Mouse (Mus musculus): Measurements from ENCODE around the gene Tcf7l2. TPM values are rescaled to one million over a fixed set of nuclear protein-coding genes. Genes with fewer than 3 reads are reported as not detected.

The Tcf7l2 gene
- polyA plus RNA-seq, 1 experiment from 2014 or later = 53.4 TPM

GRCm38 (mm10) chr19:55791293-55791692 is 49.7 kb downstream of the Tcf7l2 start:
- no peak overlapping the region for H3K4me2 ChIP-seq (ENCODE audit: low read length)
- H3K9me3 ChIP-seq (replicated peaks; ENCODE audit: low read length) = no peaks in the 10 kb centered on the region
- H3K27ac ChIP-seq = no peak overlapping the region
- peaks cover 11% of the 10 kb centered on the region for H3K4me1 ChIP-seq (replicated peaks; ENCODE audit: insufficient read depth, low read length)
- no peak for TF ChIP-seq CTCF (IDR thresholded peaks at IDR 0.05; ENCODE audit: low read depth)
- no peak overlapping the region for H3K9ac ChIP-seq (ENCODE audit: low read depth, low read length)
- WGBS = 85% methylated on average over 6 of the region's 6 CpGs
- ATAC-seq (replicated peaks; ENCODE audit: low FRiP score, low read depth) (no peak), DNase-seq (ENCODE audit: low spot score) (no peak)
- no peaks in the 10 kb centered on the region for H3K36me3 ChIP-seq (ENCODE audit: insufficient read depth, low read length)
- no peaks in the 10 kb centered on the region for H3K27me3 ChIP-seq (ENCODE audit: insufficient read depth, low read length)
- H3K4me3 ChIP-seq (replicated peaks; ENCODE audit: low read depth, low read length) = no peak overlapping the region

DNA sequence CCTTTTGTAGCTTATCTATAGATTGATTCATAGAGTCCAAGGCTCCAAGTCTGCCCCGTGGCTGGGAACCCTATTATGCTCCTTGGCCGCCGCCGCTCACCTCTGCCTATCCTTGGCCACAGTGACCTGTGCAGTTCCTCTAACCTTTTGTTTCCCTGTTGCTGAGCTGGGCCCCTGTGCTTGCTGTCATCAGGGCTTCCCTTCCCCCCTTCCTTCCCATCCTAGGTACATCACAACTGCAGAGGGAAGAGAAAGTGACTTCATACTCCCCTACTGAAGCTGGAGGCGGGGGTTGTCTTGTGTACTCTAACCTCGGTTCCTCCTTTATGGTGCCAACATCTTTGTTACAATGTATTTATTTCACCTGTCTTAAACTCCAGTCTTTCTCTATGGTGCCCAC is 50.3 kb downstream of the Tcf7l2 start:
- WGBS = 87% methylated on average over 6 of the region's 6 CpGs
- Histone ChIP-seq H3K27me3 (ENCODE audit: insufficient read depth, low read length) (no peaks in the 10 kb centered on the region), H3K36me3 (ENCODE audit: insufficient read depth, low read length) (no peaks in the 10 kb centered on the region), H3K4me2 (ENCODE audit: low read length) (no peak overlapping the region), H3K4me3 (replicated peaks; ENCODE audit: low read depth, low read length) (no peak overlapping the region), H3K9ac (ENCODE audit: low read depth, low read length) (no peak overlapping the region), H3K27ac (no peak overlapping the region), H3K4me1 (replicated peaks; ENCODE audit: insufficient read depth, low read length) (peaks cover 11% of the 10 kb centered on the region), H3K9me3 (replicated peaks; ENCODE audit: low read length) (no peaks in the 10 kb centered on the region)
- DNase-seq (ENCODE audit: low spot score) = no peak
- ATAC-seq (replicated peaks; ENCODE audit: low FRiP score, low read depth) = no peak
- no peak for TF ChIP-seq CTCF (IDR thresholded peaks at IDR 0.05; ENCODE audit: low read depth)

DNA sequence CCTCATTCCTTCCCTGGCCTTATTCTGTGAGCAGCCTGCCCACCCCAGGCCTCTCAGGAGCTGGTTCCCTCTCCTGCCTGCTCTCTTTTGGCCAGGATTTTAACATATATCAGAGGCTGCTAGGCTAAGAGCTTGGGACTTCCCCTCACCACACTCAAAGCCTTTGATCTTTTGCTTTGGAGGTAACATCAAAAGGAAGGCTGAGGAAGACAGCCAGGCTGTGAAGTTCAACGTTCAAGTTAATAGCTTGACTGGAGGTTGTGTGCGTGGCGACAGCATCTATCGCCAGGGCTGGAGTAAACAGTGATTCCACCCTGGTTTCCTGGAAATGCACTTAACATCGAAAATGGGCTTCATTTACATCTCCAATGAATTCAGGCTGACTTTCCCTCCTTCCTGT is 51.0 kb downstream of the Tcf7l2 start:
- Histone ChIP-seq H3K27me3 (ENCODE audit: insufficient read depth, low read length) (no peaks in the 10 kb centered on the region), H3K4me3 (replicated peaks; ENCODE audit: low read depth, low read length) (no peak overlapping the region), H3K4me2 (ENCODE audit: low read length) (no peak overlapping the region), H3K36me3 (ENCODE audit: insufficient read depth, low read length) (no peaks in the 10 kb centered on the region), H3K9ac (ENCODE audit: low read depth, low read length) (no peak overlapping the region), H3K4me1 (replicated peaks; ENCODE audit: insufficient read depth, low read length) (peaks cover 11% of the 10 kb centered on the region), H3K27ac (no peak overlapping the region), H3K9me3 (replicated peaks; ENCODE audit: low read length) (no peaks in the 10 kb centered on the region)
- WGBS = 34% methylated on average over 5 of the region's 5 CpGs
- no peak for ATAC-seq (replicated peaks; ENCODE audit: low FRiP score, low read depth)
- DNase-seq (ENCODE audit: low spot score) = no peak
- TF ChIP-seq CTCF (IDR thresholded peaks at IDR 0.05; ENCODE audit: low read depth) = no peak

GRCm38 (mm10) chr19:55793029-55793428 is 51.4 kb downstream of the Tcf7l2 start:
- ATAC-seq (replicated peaks; ENCODE audit: low FRiP score, low read depth) = no peak
- Histone ChIP-seq H3K9ac (ENCODE audit: low read depth, low read length) (no peak overlapping the region), H3K27ac (no peak overlapping the region), H3K4me1 (replicated peaks; ENCODE audit: insufficient read depth, low read length) (peaks cover 13% of the 10 kb centered on the region), H3K4me3 (replicated peaks; ENCODE audit: low read depth, low read length) (no peak overlapping the region), H3K27me3 (ENCODE audit: insufficient read depth, low read length) (no peaks in the 10 kb centered on the region), H3K36me3 (ENCODE audit: insufficient read depth, low read length) (no peaks in the 10 kb centered on the region), H3K4me2 (ENCODE audit: low read length) (no peak overlapping the region), H3K9me3 (replicated peaks; ENCODE audit: low read length) (no peaks in the 10 kb centered on the region)
- TF ChIP-seq CTCF (IDR thresholded peaks at IDR 0.05; ENCODE audit: low read depth) = no peak
- 57% methylated on average over 4 of the region's 4 CpGs for WGBS
- no peak for DNase-seq (ENCODE audit: low spot score)

GRCm38 (mm10) chr19:55794194-55794945 is 52.8 kb downstream of the Tcf7l2 start:
- Histone ChIP-seq H3K36me3 (ENCODE audit: insufficient read depth, low read length) (no peaks in the 10 kb centered on the region), H3K4me1 (replicated peaks; ENCODE audit: insufficient read depth, low read length) (peaks cover 18% of the 10 kb centered on the region), H3K27me3 (ENCODE audit: insufficient read depth, low read length) (no peaks in the 10 kb centered on the region), H3K4me3 (replicated peaks; ENCODE audit: low read depth, low read length) (no peak overlapping the region), H3K27ac (no peak overlapping the region), H3K4me2 (ENCODE audit: low read length) (no peak overlapping the region), H3K9ac (ENCODE audit: low read depth, low read length) (no peak overlapping the region), H3K9me3 (replicated peaks; ENCODE audit: low read length) (no peaks in the 10 kb centered on the region)
- no peak for ATAC-seq (replicated peaks; ENCODE audit: low FRiP score, low read depth)
- TF ChIP-seq CTCF (IDR thresholded peaks at IDR 0.05; ENCODE audit: low read depth) = no peak
- DNase-seq (ENCODE audit: low spot score) = no peak
- WGBS = 52% methylated on average over 8 of the region's 8 CpGs

GRCm38 (mm10) chr19:55794946-55795340 is 53.3 kb downstream of the Tcf7l2 start:
- WGBS = 59% methylated on average over 5 of the region's 5 CpGs
- no peak overlapping the region for H3K4me3 ChIP-seq (replicated peaks; ENCODE audit: low read depth, low read length)
- H3K9me3 ChIP-seq (replicated peaks; ENCODE audit: low read length) = no peaks in the 10 kb centered on the region
- H3K27ac ChIP-seq = no peak overlapping the region
- no peak for TF ChIP-seq CTCF (IDR thresholded peaks at IDR 0.05; ENCODE audit: low read depth)
- H3K4me2 ChIP-seq (ENCODE audit: low read length) = no peak overlapping the region
- ATAC-seq (replicated peaks; ENCODE audit: low FRiP score, low read depth) = no peak
- peaks cover 18% of the 10 kb centered on the region for H3K4me1 ChIP-seq (replicated peaks; ENCODE audit: insufficient read depth, low read length)
- DNase-seq (ENCODE audit: low spot score) = no peak
- H3K36me3 ChIP-seq (ENCODE audit: insufficient read depth, low read length) = no peaks in the 10 kb centered on the region
- no peak overlapping the region for H3K9ac ChIP-seq (ENCODE audit: low read depth, low read length)
- H3K27me3 ChIP-seq (ENCODE audit: insufficient read depth, low read length) = no peaks in the 10 kb centered on the region

GRCm38 (mm10) chr19:55795349-55795748 is 53.7 kb downstream of the Tcf7l2 start:
- TF ChIP-seq CTCF (IDR thresholded peaks at IDR 0.05; ENCODE audit: low read depth) = no peak
- ATAC-seq (replicated peaks; ENCODE audit: low FRiP score, low read depth) = no peak
- no peaks in the 10 kb centered on the region for H3K9me3 ChIP-seq (replicated peaks; ENCODE audit: low read length)
- WGBS = 65% methylated on average over 7 of the region's 7 CpGs
- H3K27me3 ChIP-seq (ENCODE audit: insufficient read depth, low read length) = no peaks in the 10 kb centered on the region
- H3K4me3 ChIP-seq (replicated peaks; ENCODE audit: low read depth, low read length) = no peak overlapping the region
- no peak for DNase-seq (ENCODE audit: low spot score)
- peaks cover 18% of the 10 kb centered on the region for H3K4me1 ChIP-seq (replicated peaks; ENCODE audit: insufficient read depth, low read length)
- H3K27ac ChIP-seq = no peak overlapping the region
- no peak overlapping the region for H3K9ac ChIP-seq (ENCODE audit: low read depth, low read length)
- no peaks in the 10 kb centered on the region for H3K36me3 ChIP-seq (ENCODE audit: insufficient read depth, low read length)
- H3K4me2 ChIP-seq (ENCODE audit: low read length) = no peak overlapping the region

Measured in kidney, postnatal 0 days (tissue).